Mouse (Mus musculus): ENCODE measurements at regions not wholly inside any gene's neighbourhood (a gene's known extent, or its start where the extent isn't known, plus 50 kb on each side); places are given as distances from the start of the nearest gene placed in this dataset.

DNA sequence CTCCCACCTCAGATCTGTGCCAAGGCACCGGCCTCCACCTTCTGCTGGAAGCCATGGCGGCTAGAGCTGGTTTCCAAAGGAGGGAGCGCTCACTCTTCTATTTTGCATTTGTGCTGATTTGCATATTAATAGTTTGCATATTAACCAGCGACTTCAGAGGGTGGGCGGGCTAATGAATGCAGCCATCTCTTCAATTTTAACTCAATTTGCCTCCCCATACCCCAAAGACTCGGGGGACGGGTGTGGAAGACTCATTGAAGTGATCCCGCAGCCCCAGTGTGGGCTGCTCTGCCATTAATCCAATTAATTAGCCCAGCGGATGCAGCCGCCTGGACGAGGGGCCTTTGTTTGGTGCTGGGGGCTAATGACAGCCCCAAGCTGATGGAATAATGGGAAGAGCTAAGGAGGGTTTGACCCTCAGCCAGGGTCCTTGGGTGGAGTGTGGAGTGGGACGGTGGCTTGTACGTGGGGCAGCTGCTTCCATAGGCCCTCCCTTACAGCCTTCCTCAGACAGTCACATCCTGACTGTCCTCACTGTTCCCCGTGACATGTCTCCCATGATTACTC, 103.0 kb downstream of the Gm26897 start:
- Histone ChIP-seq H3K9ac (replicated peaks) (0 out of 2 replicates have a peak overlapping the region, but pooled peaks have one; percentile 1), H3K4me3 (no peak overlapping the region), H3K27ac (replicated peaks) (peak overlapping the region; percentile 90), H3K27me3 (no peaks in the 10 kb centered on the region), H3K4me2 (replicated peaks) (peak overlapping the region; percentile 25), H3K36me3 (no peaks in the 10 kb centered on the region), H3K9me3 (no peaks in the 10 kb centered on the region), H3K4me1 (peaks cover 34% of the 10 kb centered on the region)
- ATAC-seq (replicated peaks) = peak; percentile 84
- 5% methylated on average over 14 of the region's 14 CpGs for WGBS

DNA sequence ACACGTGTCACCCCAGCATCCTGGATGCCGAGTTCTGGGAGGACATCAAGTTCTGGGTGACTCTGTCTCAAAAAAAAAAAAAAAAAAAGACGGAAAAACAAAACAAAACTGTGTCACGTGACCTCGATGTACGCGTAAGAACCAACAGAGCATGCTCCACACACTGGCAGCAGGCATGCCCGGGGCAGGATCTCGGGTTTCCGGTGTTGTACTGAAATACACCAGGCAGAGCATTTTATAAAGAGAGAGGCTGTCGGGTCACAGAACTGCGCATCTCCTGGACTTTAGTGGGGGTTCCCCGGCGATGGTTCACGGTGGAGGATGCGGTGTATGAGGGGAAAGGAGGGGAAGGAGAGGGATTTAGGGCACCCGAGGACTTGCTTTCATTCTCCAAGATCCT, 108.7 kb downstream of the Gm26897 start:
- Histone ChIP-seq H3K4me3 (no peak overlapping the region), H3K4me1 (peaks cover 39% of the 10 kb centered on the region), H3K9ac (replicated peaks) (no peak overlapping the region), H3K9me3 (no peaks in the 10 kb centered on the region), H3K27ac (replicated peaks) (peak overlapping the region; percentile 96), H3K4me2 (replicated peaks) (peak overlapping the region; percentile 25), H3K36me3 (no peaks in the 10 kb centered on the region), H3K27me3 (no peaks in the 10 kb centered on the region)
- 38% methylated on average over 17 of the region's 17 CpGs for WGBS
- ATAC-seq (replicated peaks) = no peak

DNA sequence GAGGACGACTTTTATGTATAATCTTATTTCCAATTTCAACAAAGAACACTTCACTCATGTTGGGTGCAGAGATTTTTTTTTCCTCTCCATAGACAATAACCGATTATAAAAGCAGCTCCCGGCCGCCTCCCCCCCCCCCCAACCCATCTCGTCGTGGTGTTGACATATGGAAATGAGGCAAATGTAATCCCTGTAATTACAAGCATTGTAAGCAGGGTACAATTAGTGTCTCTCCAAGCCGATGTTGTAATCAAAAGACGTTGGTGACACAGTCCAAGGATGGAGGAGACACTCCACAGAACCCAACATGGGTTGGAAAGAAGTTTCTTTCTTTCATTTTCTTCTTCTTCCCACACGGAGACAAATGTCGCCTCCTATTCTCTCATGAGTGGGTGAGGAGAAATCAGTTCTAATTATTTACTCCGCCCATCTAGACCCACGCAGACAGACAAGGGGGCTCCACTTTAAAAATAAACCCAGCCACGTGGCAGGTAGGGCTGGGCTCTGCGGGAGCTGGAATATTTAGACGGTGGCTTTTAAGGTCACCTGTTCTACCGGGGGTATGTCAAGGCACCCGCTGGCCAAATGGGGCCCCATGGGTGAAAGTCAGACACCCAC, 110.0 kb downstream of the Gm26897 start:
- 5% methylated on average over 17 of the region's 17 CpGs for WGBS
- no peaks in the 10 kb centered on the region for H3K36me3 ChIP-seq
- H3K9ac ChIP-seq (replicated peaks) = 0 out of 2 replicates have a peak overlapping the region, but pooled peaks have one; percentile 25
- no peaks in the 10 kb centered on the region for H3K27me3 ChIP-seq
- peaks cover 35% of the 10 kb centered on the region for H3K4me1 ChIP-seq
- no peaks in the 10 kb centered on the region for H3K9me3 ChIP-seq
- H3K4me2 ChIP-seq (replicated peaks) = peak overlapping the region; percentile 35
- ATAC-seq (replicated peaks) = peak; percentile 88
- peak overlapping the region; percentile 8; the same call in 1 of the 2 replicates for H3K4me3 ChIP-seq
- peak overlapping the region; percentile 96 for H3K27ac ChIP-seq (replicated peaks)

DNA sequence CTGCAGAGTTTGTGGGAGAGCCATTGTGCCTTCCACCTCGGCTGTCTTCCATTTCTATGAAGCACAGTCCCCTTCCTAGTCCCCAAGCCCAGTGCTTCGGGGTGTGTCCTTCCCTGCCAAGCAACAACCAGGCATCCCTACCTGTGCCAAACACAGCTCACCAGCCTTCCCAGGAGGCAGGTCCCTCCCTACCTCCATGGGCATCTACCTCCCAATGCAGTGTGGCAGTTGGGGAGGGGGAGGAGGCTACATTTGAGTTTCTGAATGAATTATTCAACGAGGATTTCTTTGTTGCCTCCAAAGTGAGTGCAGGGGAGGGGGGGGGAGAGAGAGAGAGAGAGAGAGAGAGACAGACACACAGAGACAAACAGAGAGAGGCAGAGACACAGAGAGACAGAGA, 110.8 kb downstream of the Gm26897 start:
- Histone ChIP-seq H3K4me3 (0 out of 2 replicates have a peak overlapping the region, but pooled peaks have one; percentile 8), H3K4me2 (replicated peaks) (peak overlapping the region; percentile 35), H3K36me3 (no peaks in the 10 kb centered on the region), H3K4me1 (peaks cover 36% of the 10 kb centered on the region), H3K9ac (replicated peaks) (peak overlapping the region; percentile 25), H3K27me3 (no peaks in the 10 kb centered on the region), H3K9me3 (no peaks in the 10 kb centered on the region), H3K27ac (replicated peaks) (peak overlapping the region; percentile 96)
- ATAC-seq (replicated peaks) = peak; percentile 57
- 10% methylated on average over 3 of the region's 3 CpGs for WGBS

DNA sequence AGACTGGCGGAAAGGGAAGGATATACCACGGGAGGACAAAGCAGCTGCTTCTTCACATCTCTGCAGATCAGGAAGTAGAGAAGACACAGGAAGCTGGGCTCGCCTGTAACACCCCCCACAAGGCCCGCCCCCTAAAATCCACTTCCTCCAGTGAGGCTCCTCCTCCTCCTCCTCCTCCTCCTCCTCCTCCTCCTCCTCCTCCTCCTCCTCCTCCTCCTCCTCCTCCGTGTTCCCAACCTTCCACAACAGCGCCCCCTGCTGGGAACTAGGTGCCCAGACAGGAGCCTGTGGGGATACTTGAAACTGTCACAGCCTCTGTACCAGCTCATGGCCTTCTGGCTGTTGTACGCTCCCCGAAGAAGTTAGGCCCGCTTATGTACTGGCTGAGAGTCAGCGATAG, 115.2 kb downstream of the Gm26897 start:
- H3K27me3 ChIP-seq = no peaks in the 10 kb centered on the region
- H3K9me3 ChIP-seq = no peaks in the 10 kb centered on the region
- no peak overlapping the region for H3K4me3 ChIP-seq
- no peak overlapping the region for H3K4me2 ChIP-seq (replicated peaks)
- H3K36me3 ChIP-seq = no peaks in the 10 kb centered on the region
- 77% methylated on average over 9 of the region's 10 CpGs for WGBS
- ATAC-seq (replicated peaks) = no peak
- H3K9ac ChIP-seq (replicated peaks) = no peak overlapping the region
- peaks cover 33% of the 10 kb centered on the region for H3K4me1 ChIP-seq
- no peak overlapping the region; the same call in 1 of the 2 replicates for H3K27ac ChIP-seq (replicated peaks)

DNA sequence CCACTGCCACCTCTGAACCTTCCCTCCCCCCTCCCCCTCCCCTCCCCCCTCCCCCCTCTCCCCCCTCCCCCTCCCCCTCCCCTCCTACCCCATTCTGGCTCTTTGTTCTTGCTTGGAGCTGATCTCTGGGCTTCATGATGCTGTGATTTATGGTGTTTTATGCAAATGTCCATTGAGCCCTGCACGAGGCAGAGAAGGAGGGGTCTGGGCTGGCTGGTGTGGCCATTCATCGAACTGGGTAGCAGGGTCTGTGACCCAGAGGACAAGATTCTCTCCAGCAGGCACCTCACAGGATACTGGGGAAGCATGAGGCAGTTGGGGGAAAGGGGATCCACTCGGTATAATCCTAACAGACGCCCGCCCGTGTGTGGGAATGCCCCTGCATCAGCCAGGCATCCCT, 119.0 kb downstream of the Gm26897 start:
- H3K9ac ChIP-seq (replicated peaks) = no peak overlapping the region
- H3K4me1 ChIP-seq = peaks cover 30% of the 10 kb centered on the region
- H3K27me3 ChIP-seq = no peaks in the 10 kb centered on the region
- no peak overlapping the region for H3K4me2 ChIP-seq (replicated peaks)
- WGBS = 25% methylated on average over 6 of the region's 6 CpGs
- no peaks in the 10 kb centered on the region for H3K9me3 ChIP-seq
- no peak for ATAC-seq (replicated peaks)
- no peaks in the 10 kb centered on the region for H3K36me3 ChIP-seq
- no peak overlapping the region for H3K4me3 ChIP-seq
- no peak overlapping the region for H3K27ac ChIP-seq (replicated peaks)

DNA sequence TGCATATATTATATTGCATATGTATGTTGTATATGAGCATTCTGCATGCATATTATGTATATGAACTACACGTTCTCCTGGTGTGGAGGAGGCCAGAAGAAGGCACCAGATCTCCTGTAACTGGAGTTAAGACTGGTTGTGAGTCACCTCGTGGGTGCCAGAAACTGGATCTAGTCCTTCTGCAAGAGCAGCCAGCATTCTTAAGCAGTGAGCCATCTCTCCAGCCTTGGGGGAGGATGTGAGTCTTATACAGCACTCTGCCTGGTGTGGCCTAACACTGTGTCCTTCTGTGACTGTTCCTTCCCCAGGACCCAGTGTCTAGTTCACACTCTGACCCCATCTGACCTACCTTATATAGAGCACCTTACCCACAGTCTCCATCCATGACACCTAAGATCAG, 121.6 kb downstream of the Gm26897 start:
- 88% methylated on average over 2 of the region's 2 CpGs for WGBS
- no peaks in the 10 kb centered on the region for H3K27me3 ChIP-seq
- H3K36me3 ChIP-seq = no peaks in the 10 kb centered on the region
- ATAC-seq (replicated peaks) = no peak
- no peak overlapping the region for H3K27ac ChIP-seq (replicated peaks)
- H3K4me3 ChIP-seq = no peak overlapping the region
- H3K4me2 ChIP-seq (replicated peaks) = no peak overlapping the region
- H3K9me3 ChIP-seq = no peaks in the 10 kb centered on the region
- H3K4me1 ChIP-seq = peaks cover 28% of the 10 kb centered on the region
- no peak overlapping the region for H3K9ac ChIP-seq (replicated peaks)

DNA sequence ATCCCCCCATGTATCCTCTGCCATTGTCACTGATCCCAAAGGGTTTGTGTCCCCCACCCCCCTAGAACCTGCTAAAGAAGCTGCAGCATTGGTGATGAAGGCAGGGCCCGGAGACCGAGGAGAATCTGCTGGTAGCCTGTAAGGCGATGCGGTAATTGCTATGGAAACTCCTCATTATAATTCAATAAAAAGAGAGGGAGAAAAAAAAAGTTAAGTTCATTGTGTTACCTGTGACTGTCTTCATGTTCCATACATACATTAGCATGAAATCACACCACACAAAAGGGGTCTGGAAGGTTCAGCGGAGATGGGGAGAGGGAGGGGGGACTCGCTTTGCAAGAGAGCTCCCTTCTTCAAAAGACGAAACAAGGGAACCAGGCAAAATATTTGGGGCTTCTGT, 123.5 kb downstream of the Gm26897 start:
- no peaks in the 10 kb centered on the region for H3K27me3 ChIP-seq

DNA sequence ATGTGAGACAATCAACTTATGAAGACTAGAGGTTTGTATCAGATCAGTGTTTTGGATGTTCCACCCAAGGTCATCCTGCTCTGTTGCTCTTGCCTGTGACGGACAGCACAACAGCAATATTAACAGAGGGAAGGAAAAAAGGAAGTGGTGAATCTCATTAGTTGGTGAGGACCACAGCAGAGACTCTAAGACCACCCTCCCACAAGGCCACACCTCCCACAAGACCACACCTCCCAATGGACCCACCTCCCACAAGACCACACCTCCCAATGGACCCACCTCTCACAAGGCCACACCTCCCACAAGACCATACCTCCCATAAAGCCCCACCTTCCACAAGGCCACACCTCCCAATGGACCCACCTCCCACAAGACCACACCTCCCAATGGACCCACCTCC, 126.7 kb downstream of the Gm26897 start:
- H3K4me1 ChIP-seq = peaks cover 34% of the 10 kb centered on the region
- H3K4me3 ChIP-seq = no peak overlapping the region
- no peak overlapping the region for H3K9ac ChIP-seq (replicated peaks)
- no peak overlapping the region for H3K27ac ChIP-seq (replicated peaks)
- no peaks in the 10 kb centered on the region for H3K36me3 ChIP-seq
- ATAC-seq (replicated peaks) = no peak
- WGBS = 88% methylated on average over 1 of the region's 1 CpGs
- H3K27me3 ChIP-seq = no peaks in the 10 kb centered on the region
- no peaks in the 10 kb centered on the region for H3K9me3 ChIP-seq
- H3K4me2 ChIP-seq (replicated peaks) = no peak overlapping the region

More for the DNA sequence above, 123.5 kb downstream of the Gm26897 start:
- H3K4me3 ChIP-seq = no peak overlapping the region
- no peak overlapping the region for H3K4me2 ChIP-seq (replicated peaks)
- 20% methylated on average over 7 of the region's 7 CpGs for WGBS
- H3K4me1 ChIP-seq = peaks cover 27% of the 10 kb centered on the region
- ATAC-seq (replicated peaks) = no peak
- no peaks in the 10 kb centered on the region for H3K36me3 ChIP-seq
- peak overlapping the region; percentile 56 for H3K27ac ChIP-seq (replicated peaks)
- H3K9ac ChIP-seq (replicated peaks) = no peak overlapping the region
- no peaks in the 10 kb centered on the region for H3K9me3 ChIP-seq

DNA sequence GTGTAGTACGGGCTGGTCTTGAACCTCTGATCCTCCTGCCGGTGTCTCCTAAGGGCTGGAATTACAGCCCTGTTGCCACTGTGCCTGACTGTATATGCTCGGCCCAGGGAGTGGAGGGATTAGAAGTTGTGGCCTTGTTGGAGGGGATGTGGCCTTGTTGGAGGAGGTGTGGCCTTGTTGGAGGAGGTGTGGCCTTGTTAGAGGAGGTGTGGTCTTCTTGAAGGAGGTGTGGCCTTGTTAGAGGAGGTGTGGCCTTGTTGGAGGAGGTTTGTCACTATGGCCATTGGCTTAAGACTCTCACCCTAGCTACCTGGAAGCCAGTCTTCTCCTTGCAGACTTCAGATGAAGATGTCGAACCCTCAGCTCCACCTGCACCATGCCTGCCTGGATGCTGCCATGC, 128.6 kb downstream of the Gm26897 start:
- no peaks in the 10 kb centered on the region for H3K9me3 ChIP-seq
- H3K4me1 ChIP-seq = peaks cover 33% of the 10 kb centered on the region
- no peak overlapping the region for H3K4me3 ChIP-seq
- H3K4me2 ChIP-seq (replicated peaks) = no peak overlapping the region
- no peak for ATAC-seq (replicated peaks)
- H3K9ac ChIP-seq (replicated peaks) = no peak overlapping the region
- 87% methylated on average over 4 of the region's 4 CpGs for WGBS
- no peak overlapping the region for H3K27ac ChIP-seq (replicated peaks)
- no peaks in the 10 kb centered on the region for H3K27me3 ChIP-seq
- no peaks in the 10 kb centered on the region for H3K36me3 ChIP-seq

DNA sequence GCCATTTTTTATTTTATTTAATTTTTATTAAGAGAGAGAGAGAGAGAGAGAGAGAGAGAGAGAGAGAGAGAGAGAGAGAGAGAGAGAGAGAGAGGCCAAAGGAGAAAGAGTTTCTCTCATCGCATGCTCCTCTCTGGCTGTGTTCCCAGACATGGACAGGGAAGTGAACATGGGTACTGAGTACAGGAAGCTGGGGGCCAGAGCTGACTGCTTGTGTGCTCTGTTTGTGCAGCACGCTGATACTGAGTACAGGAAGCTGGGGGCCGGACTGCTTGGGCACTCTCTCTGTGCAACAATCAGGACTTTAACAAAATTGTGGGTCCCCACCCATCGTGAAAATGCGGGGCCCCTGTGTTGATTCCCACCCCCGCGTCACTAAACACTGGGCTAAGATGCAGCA, 130.2 kb downstream of the Gm26897 start:
- Histone ChIP-seq H3K9me3 (no peaks in the 10 kb centered on the region), H3K4me3 (no peak overlapping the region), H3K4me1 (peaks cover 22% of the 10 kb centered on the region), H3K9ac (replicated peaks) (no peak overlapping the region), H3K36me3 (no peaks in the 10 kb centered on the region), H3K27me3 (no peaks in the 10 kb centered on the region), H3K27ac (replicated peaks) (peak overlapping the region; percentile 66), H3K4me2 (replicated peaks) (no peak overlapping the region)
- 64% methylated on average over 7 of the region's 7 CpGs for WGBS
- no peak for ATAC-seq (replicated peaks)

DNA sequence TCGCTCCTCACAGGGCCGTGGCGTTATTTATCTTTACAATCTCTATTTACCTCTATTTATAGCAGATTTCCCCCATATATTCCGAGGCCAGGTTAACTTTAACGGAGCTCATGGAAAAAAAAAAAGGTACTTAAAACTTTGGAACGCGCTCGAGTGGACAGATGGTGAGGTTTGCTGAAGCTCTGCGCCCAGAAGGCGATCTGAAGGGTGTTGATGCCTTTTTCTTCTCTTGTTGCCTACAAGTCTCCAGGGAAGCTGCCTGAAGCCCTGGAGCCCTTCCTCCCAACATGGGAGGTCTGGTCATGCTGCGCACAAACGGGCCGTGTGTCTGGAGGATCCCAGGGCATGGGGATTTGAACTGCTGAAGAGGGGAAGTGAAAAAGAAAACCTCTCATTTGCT, 130.9 kb downstream of the Gm26897 start:
- no peaks in the 10 kb centered on the region for H3K27me3 ChIP-seq
- H3K4me2 ChIP-seq (replicated peaks) = no peak overlapping the region
- H3K9ac ChIP-seq (replicated peaks) = no peak overlapping the region
- no peaks in the 10 kb centered on the region for H3K9me3 ChIP-seq
- peak overlapping the region; percentile 66 for H3K27ac ChIP-seq (replicated peaks)
- no peak overlapping the region for H3K4me3 ChIP-seq
- ATAC-seq (replicated peaks) = 0 out of 2 replicates have a peak, but pooled peaks have one; percentile 48
- 63% methylated on average over 13 of the region's 13 CpGs for whole genome bisulfite sequencing
- peaks cover 22% of the 10 kb centered on the region for H3K4me1 ChIP-seq
- no peaks in the 10 kb centered on the region for H3K36me3 ChIP-seq

DNA sequence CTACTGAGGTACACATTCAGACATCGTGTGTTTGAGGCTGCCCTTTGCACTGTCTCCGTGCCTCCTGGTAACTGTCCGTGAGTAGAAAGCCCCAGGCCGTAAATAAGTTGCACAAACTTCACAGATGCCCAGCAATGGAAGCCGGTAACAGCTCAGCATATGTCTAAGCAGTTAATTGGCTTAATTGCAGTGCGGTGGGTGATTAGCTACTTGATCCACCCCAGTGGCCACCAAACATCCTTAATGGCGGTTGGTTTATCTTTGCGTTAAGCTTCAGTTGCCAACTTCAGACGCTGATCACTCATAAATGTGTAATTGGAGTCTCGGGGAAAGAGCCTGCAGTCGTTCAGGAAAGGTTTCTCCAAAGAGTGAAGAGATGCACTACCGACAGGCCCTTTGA, 135.3 kb downstream of the Gm26897 start:
- Histone ChIP-seq H3K27ac (replicated peaks) (no peak overlapping the region), H3K9me3 (peaks cover 15% of the 10 kb centered on the region), H3K4me3 (no peak overlapping the region), H3K27me3 (no peaks in the 10 kb centered on the region), H3K4me2 (replicated peaks) (no peak overlapping the region), H3K9ac (replicated peaks) (no peak overlapping the region), H3K4me1 (peaks cover 20% of the 10 kb centered on the region), H3K36me3 (no peaks in the 10 kb centered on the region)
- ATAC-seq (replicated peaks) = no peak
- WGBS = 37% methylated on average over 12 of the region's 12 CpGs
